Mouse (Mus musculus) midbrain, embryonic 16.5 days (tissue): ENCODE results near the gene Dcst2. TPM values are rescaled to one million over a fixed set of nuclear protein-coding genes. Genes with fewer than 3 reads are reported as not detected.

ENCODE experiments used
- ATAC-seq: fragments of 200-750 bp; cut with Nextera tagmentation; 2 replicates; pipeline ENCODE4 v1.8.0; 2017; ENCODE audit warnings: moderate TSS enrichment
- H3K27ac ChIP-seq: fragments of 300-500 bp; sonication (generic); 2 replicates; pipeline ENCODE4 v1.5.1; 2014; ENCODE audit warnings: mild to moderate bottlenecking, low read length, mixed read lengths
- H3K27me3 ChIP-seq: fragments of 300-500 bp; sonication (generic); 2 replicates; pipeline ENCODE4 v1.6.1; 2014; ENCODE audit warnings: low read depth, low read length, mixed read lengths; ENCODE audit not compliant: control insufficient read depth, insufficient read depth
- H3K36me3 ChIP-seq: fragments of 300-500 bp; sonication (generic); 2 replicates; pipeline ENCODE4 v1.6.1; 2014; ENCODE audit warnings: mild to moderate bottlenecking, low read length, moderate library complexity, mixed read lengths; ENCODE audit not compliant: control insufficient read depth, insufficient read depth
- H3K4me1 ChIP-seq: fragments of 300-500 bp; sonication (generic); 2 replicates; pipeline ENCODE4 v1.6.1; 2014; ENCODE audit warnings: mild to moderate bottlenecking, low read length, mixed read lengths; ENCODE audit not compliant: control insufficient read depth, insufficient read depth
- H3K4me2 ChIP-seq: fragments of 300-500 bp; sonication (generic); 2 replicates; pipeline ENCODE4 v1.6.1; 2014; ENCODE audit warnings: mild to moderate bottlenecking, low read length, mixed read lengths
- H3K4me3 ChIP-seq: fragments of 300-500 bp; sonication (generic); 2 replicates; pipeline ENCODE4 v1.5.1; 2014; ENCODE audit warnings: low read depth, mild to moderate bottlenecking, low read length, moderate library complexity, mixed read lengths
- H3K9ac ChIP-seq: fragments of 300-500 bp; sonication (generic); 2 replicates; pipeline ENCODE4 v1.6.1; 2014; ENCODE audit warnings: low read depth, low read length, mixed read lengths
- H3K9me3 ChIP-seq: fragments of 300-500 bp; sonication (generic); replicated peaks from 2 replicates; pipeline ENCODE4 v1.6.1; 2014; ENCODE audit warnings: mild to moderate bottlenecking, low read length, mixed read lengths; ENCODE audit not compliant: control insufficient read depth, poor library complexity, severe bottlenecking
- WGBS: fragments of 180-500 bp; shearing (Covaris S2); extraction: QIAGEN DNeasy Blood & Tissue Kit; methylation state at CpG from one replicate; pipeline ENCODE4 v1.1.7; 2014; 5-methylcytosine and 5-hydroxymethylcytosine counted together
- polyA plus RNA-seq: library from polyadenylated mRNA; unstranded; fragments of >200 nt; fragmentation: Nextera tagmentation; extraction: Ambion mirVana; gene quantifications from 2 replicates; pipeline ENCODE4 v1.2.1, GENCODE M21; 2015

Dcst2 gene
- polyA plus RNA-seq, 1 experiment from 2014 or later: 0.25 TPM

DNA sequence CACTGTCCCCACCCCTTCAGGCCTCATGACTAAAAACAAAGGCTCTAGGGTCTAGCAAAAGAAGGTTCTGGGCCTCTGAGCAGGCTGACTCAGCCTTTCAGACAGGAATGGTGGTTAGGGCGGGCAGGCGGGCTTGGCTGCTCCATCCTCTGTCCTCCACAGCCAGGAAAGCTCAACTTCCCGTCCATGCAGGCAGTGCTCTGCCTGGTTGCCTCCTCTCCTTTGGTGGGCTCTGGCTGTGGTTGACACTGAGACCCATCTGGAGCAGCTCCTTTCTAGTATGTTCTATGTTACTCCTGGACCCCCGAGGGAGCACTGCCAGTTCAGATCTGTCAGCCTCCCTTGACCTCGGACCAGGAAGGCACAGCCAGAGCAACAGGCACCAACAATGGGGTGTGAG is 40.9 kb downstream of the Dcst2 start, which contains the start of gene Lenep:
Lenep (minus strand) TSS at position 101 of the 400 bp plus-strand sequence.
- 79% methylated on average over 5 of the region's 5 CpGs for WGBS
- H3K36me3 ChIP-seq: peaks cover 9% of the 10 kb centered on the region
- no peaks in the 10 kb centered on the region for H3K4me1 ChIP-seq
- no peak within 1 kb of the TSS for H3K27ac ChIP-seq
- no peak within 1 kb of the TSS for H3K4me2 ChIP-seq
- no peaks in the 10 kb centered on the region for H3K9me3 ChIP-seq
- no peak within 1 kb of the TSS for H3K4me3 ChIP-seq
- H3K27me3 ChIP-seq: no peaks in the 10 kb centered on the region
- ATAC-seq: no peak
- no peak within 1 kb of the TSS for H3K9ac ChIP-seq

DNA sequence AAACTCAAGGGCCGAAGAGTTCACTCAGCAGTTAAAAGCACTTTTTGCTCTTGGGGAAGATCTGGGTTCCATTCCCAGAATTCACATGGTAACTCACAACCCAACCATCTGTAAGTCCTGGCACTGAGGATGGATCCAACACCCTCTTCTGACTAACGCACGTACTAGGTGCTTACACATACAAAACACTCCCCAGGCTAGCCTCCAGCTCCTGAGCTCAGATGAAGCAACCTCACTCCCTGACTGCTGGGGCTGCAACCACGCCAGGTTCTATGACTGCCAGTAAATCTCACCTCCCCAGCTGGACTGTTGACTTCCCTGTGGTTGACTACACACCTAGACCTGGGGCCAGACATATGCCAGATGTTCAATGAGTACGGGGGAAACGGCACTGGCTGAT is 45.1 kb downstream of the Dcst2 start:
- peaks cover 13% of the 10 kb centered on the region for H3K36me3 ChIP-seq
- H3K9me3 ChIP-seq: no peaks in the 10 kb centered on the region
- no peaks in the 10 kb centered on the region for H3K27me3 ChIP-seq
- ATAC-seq: no peak
- no peak overlapping the region for H3K9ac ChIP-seq
- H3K4me2 ChIP-seq: no peak overlapping the region
- no peak overlapping the region for H3K27ac ChIP-seq
- H3K4me1 ChIP-seq: peaks cover 7% of the 10 kb centered on the region
- H3K4me3 ChIP-seq: no peak overlapping the region
- WGBS: 93% methylated on average over 6 of the region's 6 CpGs

DNA sequence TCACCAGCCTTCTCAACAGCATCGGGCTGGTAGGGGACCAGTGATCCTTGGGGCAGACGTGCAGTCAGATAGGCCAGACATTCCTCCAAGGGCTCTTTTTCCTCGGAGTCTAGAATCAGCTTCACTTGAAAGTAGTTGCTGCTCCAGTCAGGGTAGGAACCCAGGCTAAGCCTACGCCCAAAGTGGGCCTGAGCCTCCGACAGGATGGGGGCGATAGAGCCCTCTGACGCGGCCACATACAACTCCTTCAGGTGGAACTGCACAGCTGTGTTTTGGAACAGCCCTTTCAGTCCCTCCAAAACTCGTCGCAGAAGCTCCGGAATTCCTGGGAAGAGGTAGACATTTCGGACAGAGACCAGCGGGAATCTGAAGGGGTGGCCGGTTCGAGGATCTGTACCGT is 46.7 kb downstream of the Dcst2 start:
- no peak overlapping the region for H3K4me2 ChIP-seq
- peaks cover 11% of the 10 kb centered on the region for H3K4me1 ChIP-seq
- WGBS: 64% methylated on average over 16 of the region's 16 CpGs
- H3K9me3 ChIP-seq: no peaks in the 10 kb centered on the region
- peaks cover 10% of the 10 kb centered on the region for H3K36me3 ChIP-seq
- no peak for ATAC-seq
- H3K27ac ChIP-seq: no peak overlapping the region
- H3K27me3 ChIP-seq: no peaks in the 10 kb centered on the region
- no peak overlapping the region for H3K4me3 ChIP-seq
- no peak overlapping the region for H3K9ac ChIP-seq

DNA sequence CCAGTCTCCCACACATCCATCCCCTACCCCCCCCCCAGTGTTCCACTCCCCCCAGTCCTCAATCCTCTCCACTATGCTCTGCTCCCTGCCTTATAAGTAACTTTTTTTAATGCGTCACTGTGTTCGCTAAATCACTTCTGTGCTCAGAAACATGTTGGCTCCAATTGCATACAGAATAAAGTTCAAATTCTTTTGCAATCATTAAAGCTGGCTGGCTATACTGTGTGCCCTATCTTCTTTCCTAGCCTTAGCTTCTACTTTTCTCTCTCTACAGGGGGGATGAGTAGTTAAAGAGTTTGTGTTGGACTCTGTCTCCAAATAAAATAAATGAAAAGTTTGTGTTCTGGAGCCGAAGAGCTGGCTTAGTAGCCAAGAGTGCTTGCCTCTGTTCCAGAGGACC is 47.9 kb downstream of the Dcst2 start:
- 90% methylated on average over 3 of the region's 3 CpGs for WGBS
- Histone ChIP-seq H3K4me3 (no peak overlapping the region), H3K27me3 (no peaks in the 10 kb centered on the region), H3K4me2 (no peak overlapping the region), H3K36me3 (peaks cover 7% of the 10 kb centered on the region; the same call in 1 of the 2 replicates), H3K27ac (no peak overlapping the region), H3K4me1 (peaks cover 11% of the 10 kb centered on the region), H3K9ac (no peak overlapping the region), H3K9me3 (no peaks in the 10 kb centered on the region)
- no peak for ATAC-seq

DNA sequence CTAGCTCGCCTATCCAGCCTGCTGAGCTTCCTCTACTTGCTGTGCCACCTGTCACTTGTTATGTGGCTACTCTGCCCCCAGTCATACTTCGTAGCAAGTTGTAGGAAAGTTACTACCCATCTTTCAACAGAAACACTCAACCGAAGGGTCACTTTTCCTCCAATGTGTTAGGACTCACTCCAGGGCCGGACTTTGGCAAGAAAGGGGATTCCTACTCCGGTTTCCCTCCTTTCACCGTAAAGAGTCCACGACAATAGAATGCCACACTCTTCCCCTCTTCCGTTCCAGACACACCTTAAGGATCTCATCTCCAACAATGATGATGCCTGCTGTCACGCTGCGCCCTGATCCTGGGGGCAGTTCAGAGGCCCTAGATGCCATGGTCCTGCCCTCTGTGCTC is 49.1 kb downstream of the Dcst2 start:
- peaks cover 11% of the 10 kb centered on the region for H3K4me1 ChIP-seq

DNA sequence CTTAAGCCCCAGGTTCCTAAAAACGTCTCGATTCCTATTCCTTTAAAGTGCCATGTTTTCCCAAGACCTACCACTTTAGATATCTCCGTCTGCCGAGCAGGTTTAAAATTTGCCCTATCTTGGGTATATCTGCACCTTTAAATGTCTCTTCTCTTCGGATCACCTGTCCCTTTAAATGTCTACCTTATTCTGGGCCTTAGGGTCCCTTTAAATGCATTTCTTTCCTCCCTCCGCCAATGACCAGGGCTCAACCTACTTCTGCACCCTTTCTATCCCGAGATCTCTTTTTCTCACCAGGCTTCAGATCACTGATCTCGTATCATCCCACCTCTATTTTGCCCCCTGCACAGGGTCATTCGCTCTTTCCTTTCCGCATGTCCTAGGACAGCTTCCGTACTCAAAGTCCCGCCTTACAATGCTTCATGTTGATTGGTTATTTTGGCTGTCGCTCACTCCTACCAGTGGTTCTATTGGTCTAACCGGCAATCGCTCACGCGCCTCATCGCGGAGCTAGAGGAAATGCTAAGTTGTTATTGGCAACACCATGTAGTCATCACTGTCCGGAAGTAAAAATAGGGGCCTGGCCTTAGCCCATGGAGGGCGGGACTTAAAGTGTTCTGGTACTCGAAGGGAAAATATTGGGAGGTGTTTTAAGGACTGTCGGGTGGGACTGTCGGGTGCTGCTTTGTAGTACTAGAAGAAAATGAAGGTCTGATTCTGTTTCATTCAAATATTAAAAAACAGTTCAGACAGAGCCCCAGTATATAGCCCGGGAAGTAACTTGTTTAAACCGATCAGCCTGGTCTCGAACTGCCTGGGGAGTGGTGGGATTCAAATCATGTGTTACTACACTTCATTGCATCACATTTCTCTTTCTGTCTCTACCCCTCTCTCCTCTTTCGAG is 50.0 kb downstream of the Dcst2 start, which contains the start of gene Flad1:
Flad1 (minus strand) TSS at position 381 of the 904 bp plus-strand sequence.
- Histone ChIP-seq H3K9ac (peak within 1 kb of the TSS; percentile 65), H3K4me3 (peak within 1 kb of the TSS; percentile 48), H3K36me3 (peaks cover 10% of the 10 kb centered on the region; the same call in 1 of the 2 replicates), H3K4me1 (peaks cover 11% of the 10 kb centered on the region), H3K27me3 (no peaks in the 10 kb centered on the region), H3K4me2 (peak within 1 kb of the TSS; percentile 85), H3K27ac (peak within 1 kb of the TSS; percentile 65), H3K9me3 (no peaks in the 10 kb centered on the region)
- peak; percentile 100 for ATAC-seq
- WGBS: 6% methylated on average over 28 of the region's 28 CpGs

More for the DNA sequence above, 49.1 kb downstream of the Dcst2 start:
- ATAC-seq: no peak
- Histone ChIP-seq H3K36me3 (peaks cover 10% of the 10 kb centered on the region; the same call in 1 of the 2 replicates), H3K4me2 (peak overlapping the region; percentile 85), H3K4me3 (peak overlapping the region; percentile 48), H3K27me3 (no peaks in the 10 kb centered on the region), H3K9ac (peak overlapping the region; percentile 65), H3K9me3 (no peaks in the 10 kb centered on the region), H3K27ac (peak overlapping the region; percentile 65)
- WGBS: 78% methylated on average over 10 of the region's 10 CpGs

DNA sequence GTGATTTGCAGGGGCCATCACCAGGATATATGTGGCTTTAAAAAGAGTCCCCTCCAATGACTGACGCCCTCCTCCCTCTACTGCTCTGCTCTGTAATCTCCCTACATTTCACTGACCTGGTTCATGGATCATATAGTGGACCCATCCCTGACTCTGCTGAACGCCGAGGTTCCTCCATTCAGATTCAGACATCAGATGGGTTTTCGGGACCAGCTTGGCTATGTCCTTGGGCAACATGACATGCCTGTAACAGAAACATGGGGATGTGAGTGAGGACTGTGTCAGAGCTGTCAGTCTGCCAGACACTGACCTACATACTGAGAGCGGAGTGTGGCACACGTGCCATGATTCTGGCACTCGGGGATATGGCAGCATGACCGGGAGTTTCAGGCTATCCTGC is 54.4 kb downstream of the Dcst2 start:
- Histone ChIP-seq H3K9me3 (no peaks in the 10 kb centered on the region), H3K9ac (no peak overlapping the region), H3K36me3 (peaks cover 4% of the 10 kb centered on the region; the same call in 1 of the 2 replicates), H3K27me3 (no peaks in the 10 kb centered on the region), H3K4me1 (peaks cover 20% of the 10 kb centered on the region), H3K4me2 (no peak overlapping the region), H3K4me3 (no peak overlapping the region), H3K27ac (no peak overlapping the region)
- ATAC-seq: no peak
- WGBS: 95% methylated on average over 8 of the region's 8 CpGs

DNA sequence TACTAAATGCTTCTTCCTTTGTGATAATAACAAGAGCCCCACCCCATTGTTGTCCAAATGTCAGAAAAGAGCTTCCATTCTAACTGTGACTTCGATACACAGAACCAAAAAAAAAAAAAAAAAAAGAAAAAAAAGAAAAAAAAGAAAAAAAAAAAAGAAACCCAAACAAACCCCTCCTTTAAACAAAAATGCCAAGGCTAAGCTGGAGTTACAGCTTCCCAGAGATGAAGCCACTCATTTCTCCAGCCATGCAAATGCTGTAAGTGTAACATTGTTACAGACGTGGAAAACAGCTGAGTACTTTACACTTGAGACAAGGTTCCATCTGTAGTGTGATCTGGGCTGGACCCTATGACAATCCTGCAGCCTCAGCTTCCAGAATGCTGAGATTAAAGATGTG is 55.4 kb downstream of the Dcst2 start:
- Histone ChIP-seq H3K4me1 (peaks cover 23% of the 10 kb centered on the region), H3K4me2 (peak overlapping the region; percentile 93), H3K27ac (no peak overlapping the region), H3K9me3 (no peaks in the 10 kb centered on the region), H3K36me3 (peaks cover 4% of the 10 kb centered on the region; the same call in 1 of the 2 replicates), H3K4me3 (peak overlapping the region; percentile 63), H3K27me3 (no peaks in the 10 kb centered on the region), H3K9ac (no peak overlapping the region)
- 21% methylated on average over 2 of the region's 2 CpGs for WGBS
- no peak for ATAC-seq

DNA sequence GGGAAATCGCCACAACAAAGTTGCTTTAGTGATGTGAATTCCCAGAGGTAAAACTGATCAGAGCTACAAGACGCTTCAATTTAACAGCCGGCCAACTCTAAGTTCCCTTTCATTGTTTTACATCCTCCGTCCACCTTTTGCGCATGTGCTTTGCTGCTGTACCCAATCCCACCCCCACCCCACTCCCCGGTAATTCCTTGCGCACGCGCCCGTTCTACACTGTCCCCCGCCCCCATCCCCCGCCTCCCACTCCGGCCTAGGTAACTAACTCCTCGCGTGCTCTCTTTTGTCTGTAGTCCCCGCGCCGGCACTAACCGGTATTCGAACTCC is 56.0 kb downstream of the Dcst2 start:
- peaks cover 4% of the 10 kb centered on the region; the same call in 1 of the 2 replicates for H3K36me3 ChIP-seq
- peak overlapping the region; percentile 12; the same call in 1 of the 2 replicates for H3K27ac ChIP-seq
- H3K4me1 ChIP-seq: peaks cover 19% of the 10 kb centered on the region
- WGBS: under 1% methylated on average over 20 of the region's 20 CpGs
- peak; percentile 64 for ATAC-seq
- peak overlapping the region; percentile 37; the same call in 1 of the 2 replicates for H3K9ac ChIP-seq
- peak overlapping the region; percentile 63 for H3K4me3 ChIP-seq
- peak overlapping the region; percentile 93 for H3K4me2 ChIP-seq
- no peaks in the 10 kb centered on the region for H3K27me3 ChIP-seq
- no peaks in the 10 kb centered on the region for H3K9me3 ChIP-seq
